Mouse (Mus musculus): Measurements from ENCODE around the gene Lrrc74a.

Gene Lrrc74a

DNA sequence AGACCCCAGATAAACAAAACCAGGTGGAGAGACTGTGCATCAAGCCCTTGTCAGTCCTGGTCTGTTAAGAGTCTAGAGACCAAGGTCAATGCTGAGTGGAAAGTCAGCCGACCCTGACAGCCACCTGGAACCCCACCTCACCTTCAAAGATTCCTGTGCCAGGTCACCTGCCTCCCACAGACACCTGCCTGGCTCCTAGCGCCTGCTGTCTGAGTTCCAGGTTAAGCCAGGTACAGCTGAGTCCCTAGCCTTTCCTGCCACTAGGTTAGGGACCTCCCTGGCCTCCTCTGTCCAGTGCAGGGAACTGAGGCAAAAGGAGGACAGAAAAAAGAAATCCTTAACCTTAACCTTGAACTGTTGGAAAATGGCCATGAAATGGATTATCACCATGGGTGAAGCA lies 70.7 kb downstream of the Lrrc74a start:
- DNase-seq (ENCODE audit: low spot score in 2 of 2): no peak

DNA sequence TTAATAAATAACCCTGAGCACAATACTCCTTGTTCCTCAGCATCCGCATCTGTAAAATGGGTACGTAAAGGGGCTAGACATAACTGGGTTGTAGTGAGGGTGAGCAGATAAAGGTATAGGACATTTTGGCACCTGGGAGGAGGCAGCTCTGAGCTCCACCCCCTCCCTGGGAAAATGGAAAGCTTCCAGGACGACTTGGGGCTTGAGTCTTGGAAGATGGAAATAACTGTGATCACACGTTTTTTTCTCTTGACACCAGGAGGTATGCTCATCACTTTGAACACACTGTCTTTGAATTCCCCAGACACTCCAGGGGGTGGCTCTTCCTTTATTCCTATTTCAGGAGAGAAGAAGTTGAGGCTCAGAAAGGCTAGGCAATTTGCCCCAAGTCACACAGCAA lies 71.1 kb downstream of the Lrrc74a start:
- DNase-seq (ENCODE audit: low spot score in 2 of 2): no peak

DNA sequence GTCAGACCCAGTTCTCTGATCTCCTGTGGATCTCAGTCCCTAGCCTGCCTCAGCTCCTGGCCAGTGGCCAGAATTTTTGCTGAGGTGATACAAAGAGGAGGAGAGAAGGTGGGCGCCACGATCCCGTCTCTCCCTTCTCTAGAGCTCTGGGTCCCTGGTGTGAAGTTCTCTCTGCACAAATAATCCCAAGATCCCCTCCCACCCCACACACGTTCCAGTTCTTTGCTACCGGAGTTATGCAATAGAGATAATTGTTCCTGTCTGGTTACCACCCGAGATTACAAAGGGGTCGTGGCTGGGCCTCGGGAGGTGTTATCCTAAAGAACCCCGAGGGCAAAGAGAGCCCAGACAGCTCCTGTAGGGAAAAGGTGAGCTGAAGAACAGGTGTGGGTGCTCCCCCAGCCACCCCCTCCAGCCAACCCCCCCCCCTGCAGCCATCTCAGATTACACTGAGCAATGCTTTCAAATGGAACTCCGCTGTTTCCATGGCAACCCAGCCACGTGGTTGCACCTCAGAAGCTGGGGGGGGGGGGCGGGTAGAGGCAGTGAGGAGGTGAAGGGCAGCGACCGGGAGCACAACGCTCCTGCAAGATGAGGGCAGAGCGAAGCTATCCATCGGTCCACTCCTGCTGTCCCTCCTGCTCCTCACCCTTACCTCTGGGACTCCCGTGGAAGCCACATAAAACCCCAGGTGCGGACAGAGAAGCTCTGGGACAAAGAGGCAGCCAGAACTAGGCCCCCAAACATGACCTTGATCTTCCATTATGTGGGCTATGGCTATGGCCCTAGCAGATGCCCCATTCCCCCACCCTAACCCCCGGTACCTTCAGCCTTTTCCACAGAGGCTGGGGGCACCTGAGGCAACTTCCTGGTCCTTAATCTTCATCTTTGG lies 72.1 kb downstream of the Lrrc74a start:
- DNase-seq (ENCODE audit: low spot score in 2 of 2): peak in 1 of 2 experiments; percentile 43

DNA sequence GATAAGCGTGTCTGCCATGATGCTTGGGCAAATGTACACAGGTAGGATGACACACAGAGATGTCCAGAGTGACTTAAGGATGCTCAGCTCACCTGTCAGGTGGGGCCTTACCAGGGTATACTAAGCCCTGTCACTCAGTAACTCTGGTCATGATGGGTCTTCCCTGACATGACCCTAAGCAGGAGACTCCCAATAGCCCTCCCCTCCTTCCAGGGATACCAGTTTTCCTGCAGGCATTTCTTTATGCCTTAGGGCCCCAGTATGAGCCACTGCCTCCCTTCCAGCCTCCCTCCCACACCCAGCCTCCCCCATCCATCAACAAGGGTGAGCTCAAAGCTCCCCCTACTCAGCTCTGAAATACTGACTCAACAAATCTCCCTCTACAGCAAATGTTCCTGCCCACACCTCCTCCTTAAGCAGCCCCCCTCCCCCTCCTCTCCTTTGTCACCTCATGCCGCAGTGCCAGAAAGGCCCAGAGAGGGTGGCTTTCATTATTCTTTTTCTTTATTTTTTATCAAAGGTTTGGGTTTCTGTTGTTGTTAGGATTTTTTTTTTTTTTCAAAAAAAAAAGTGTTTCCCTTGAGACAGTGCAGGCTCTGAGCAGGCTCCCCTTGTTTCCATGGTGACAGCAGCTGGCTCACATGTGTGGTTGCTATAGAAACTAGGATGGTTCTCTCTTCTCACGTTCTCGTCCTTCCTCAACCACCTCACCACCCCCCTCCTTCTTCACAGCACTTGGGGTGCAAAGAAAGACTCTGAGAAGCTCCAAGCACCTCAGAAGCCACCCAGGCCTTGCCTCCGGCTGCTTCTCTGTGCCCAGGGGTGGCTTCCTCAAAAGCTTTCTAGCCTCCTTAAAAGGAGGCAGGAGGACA lies 73.0 kb downstream of the Lrrc74a start:
- DNase-seq (ENCODE audit: low spot score in 2 of 2): peak in 1 of 2 experiments; percentile 53

DNA sequence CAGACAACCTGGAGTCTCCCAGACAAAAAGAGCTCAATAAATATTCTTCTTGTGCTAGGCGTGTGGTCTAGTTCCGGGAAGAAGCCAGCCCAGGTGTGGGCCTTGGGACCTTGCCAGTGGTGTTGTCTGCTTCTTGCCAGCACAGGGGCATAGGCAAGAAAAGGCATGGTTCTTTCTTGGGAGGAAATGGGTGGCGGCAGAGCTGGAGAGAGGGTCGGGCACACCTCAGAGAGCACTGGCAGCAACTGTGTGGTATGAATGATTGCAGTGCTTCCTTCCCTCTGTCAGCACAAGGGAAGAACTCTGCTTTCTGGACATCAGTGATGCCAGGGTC lies 73.6 kb downstream of the Lrrc74a start:
- DNase-seq (ENCODE audit: low spot score in 2 of 2): no peak

GRCm38 (mm10) chr12:86808856-86809255 lies 74.7 kb downstream of the Lrrc74a start:
- DNase-seq (ENCODE audit: low spot score in 2 of 2): no peak

DNA sequence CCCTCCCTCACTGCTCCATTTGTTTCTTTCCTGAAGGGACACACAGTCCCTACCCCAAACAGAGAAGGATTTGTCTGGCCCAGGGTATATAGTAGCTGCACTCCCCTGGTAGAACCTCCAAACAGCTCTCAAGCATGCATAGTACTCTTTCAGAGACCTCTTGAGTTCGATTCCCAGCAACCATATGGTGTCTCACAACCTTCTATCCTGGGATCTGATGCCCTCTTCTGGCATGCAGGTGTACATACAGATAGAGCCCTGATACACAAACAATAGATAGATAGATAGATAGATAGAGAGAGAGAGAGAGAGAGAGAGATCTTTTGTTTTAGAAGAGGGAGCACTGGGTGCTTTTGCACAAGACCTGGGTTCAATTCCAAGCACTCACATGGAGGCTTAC lies 75.9 kb downstream of the Lrrc74a start:
- no peak for DNase-seq (ENCODE audit: low spot score in 2 of 2)

DNA sequence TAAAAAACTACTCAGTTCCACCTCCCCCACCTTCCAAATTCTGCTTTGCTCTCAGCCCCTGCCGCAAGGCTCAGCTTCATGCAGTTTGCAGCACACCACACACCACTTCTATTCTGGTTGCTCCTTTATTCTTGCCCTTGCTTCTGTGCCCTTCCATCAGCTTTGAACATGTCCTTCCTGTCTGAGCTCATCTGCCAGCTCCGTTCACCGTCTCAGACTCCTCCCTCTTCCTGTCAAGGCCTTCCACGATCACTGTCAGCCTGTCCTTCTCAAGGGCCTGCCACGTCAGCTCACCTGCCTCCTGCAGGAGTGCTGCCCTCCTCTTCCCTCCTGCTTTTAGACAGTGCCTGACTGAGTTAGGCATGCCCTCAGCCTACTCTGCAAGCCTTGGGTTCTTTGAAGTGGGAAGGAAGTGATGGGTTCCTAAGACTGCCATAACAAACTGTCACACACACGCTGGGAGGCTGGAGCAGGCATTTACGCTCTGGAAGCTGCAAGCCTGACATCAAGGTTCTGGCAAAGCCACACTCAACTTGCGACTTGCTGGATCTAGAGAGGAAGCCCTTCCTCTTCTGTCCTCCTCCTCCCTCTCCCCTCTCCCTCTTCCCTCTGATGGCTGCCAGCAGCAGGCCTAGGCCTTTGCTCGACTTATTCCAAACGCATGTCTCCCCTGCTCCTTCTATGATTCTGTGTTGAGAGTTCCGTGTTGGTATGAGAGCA lies 76.7 kb downstream of the Lrrc74a start:
- DNase-seq (ENCODE audit: low spot score in 2 of 2): peak in 1 of 2 experiments; percentile 37

DNA sequence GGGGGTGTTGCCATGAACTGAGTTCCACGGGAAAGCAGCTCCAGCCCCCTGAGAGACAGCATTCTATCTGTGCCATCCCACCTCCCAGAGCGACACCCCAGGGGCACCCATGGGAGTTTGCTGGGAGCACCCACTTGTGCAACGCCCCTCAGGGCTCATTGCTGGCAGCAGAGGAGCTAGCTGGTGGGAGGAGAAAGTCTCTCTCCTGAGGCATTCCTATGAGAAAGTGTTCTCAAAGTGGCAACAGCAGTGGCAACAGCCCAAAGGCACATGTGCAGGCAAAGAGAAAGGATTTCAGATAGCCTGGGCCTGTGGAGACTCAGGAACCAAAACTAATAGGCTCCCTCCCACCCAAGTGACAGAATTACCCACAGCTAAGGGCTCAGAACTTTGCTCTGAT lies 78.6 kb downstream of the Lrrc74a start:
- no peak for DNase-seq (ENCODE audit: low spot score in 2 of 2)

All from frontal cortex, postnatal 25 days (tissue).